Mouse (Mus musculus): ENCODE results near the gene Fkbp2.

The Fkbp2 gene

GRCm38 (mm10) chr19:6940396-6941351, 39.6 kb downstream of the Fkbp2 start:
- in situ Hi-C loops (cut with MboI), result no loop called here

GRCm38 (mm10) chr19:6939106-6940002, 40.9 kb downstream of the Fkbp2 start:
- in situ Hi-C loops (cut with MboI), result no loop called here

GRCm38 (mm10) chr19:6937541-6938465, 42.5 kb downstream of the Fkbp2 start:
- in situ Hi-C loops (cut with MboI), result no loop called here

DNA sequence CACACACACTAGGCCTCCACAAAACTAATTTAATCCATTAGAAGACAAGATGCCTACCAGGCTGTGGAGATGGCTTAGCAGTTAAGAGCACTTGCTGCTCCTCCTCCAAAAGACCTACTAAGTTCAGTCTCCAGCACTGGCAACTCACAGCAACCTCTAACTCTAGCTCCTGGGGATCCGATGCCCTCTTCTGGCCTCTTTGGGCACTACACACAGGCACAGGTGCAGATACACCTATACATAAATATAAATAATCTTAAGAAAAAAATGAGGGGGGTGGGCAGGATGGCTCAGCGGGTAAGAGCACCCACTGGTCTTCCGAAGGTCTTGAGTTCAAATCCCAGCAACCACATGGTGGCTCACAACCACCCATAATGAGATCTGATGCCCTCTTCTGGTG, 44.0 kb downstream of the Fkbp2 start:
- in situ Hi-C loops (cut with MboI), result no loop called here

- in situ Hi-C loops (cut with MboI), result no loop called here
These were observed 45.9 kb downstream of the Fkbp2 start, which contains the start of gene Kcnk4 for GRCm38 (mm10) chr19:6934195-6934977. Kcnk4 (minus strand) TSS chr19:6934515.

GRCm38 (mm10) chr19:6933436-6934194, 46.7 kb downstream of the Fkbp2 start:
- in situ Hi-C loops (cut with MboI), result no loop called here

GRCm38 (mm10) chr19:6933102-6933435, 47.2 kb downstream of the Fkbp2 start:
- in situ Hi-C loops (cut with MboI), result no loop called here

DNA sequence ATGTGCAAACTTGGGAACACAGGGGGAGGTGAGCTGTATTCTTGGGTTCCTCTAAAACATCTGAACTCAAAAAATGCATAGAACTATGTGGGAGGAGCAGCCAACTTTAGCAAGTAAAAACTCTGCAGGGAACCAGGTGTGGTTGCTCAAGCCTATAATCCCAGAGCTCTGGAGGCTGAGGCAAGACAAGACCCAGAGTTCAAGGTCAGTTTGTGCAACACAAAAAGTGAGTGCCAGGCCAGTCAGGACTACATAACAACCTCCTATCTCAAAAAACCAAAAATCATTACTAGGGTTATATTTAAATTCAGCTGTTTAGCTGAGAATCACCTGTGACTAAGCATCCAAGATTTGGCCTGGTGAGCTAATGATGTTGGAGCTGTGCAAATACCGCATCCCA, 48.3 kb downstream of the Fkbp2 start:
- in situ Hi-C loops (cut with MboI), result no loop called here

- in situ Hi-C loops (cut with MboI), result no loop called here
These were observed 49.3 kb downstream of the Fkbp2 start for GRCm38 (mm10) chr19:6931002-6931401.

GRCm38 (mm10) chr19:6928080-6928479, 52.2 kb downstream of the Fkbp2 start:
- in situ Hi-C loops (cut with MboI), result no loop called here
